Mouse (Mus musculus) macrophage (primary cell): ENCODE data around the gene Hs6st3. TPM values are rescaled to one million over a fixed set of nuclear protein-coding genes. Genes with fewer than 3 reads are reported as not detected.
"Not testable (repeated sequence)": the region's sequence is repeated elsewhere in the genome, so short reads cannot be mapped to it uniquely, and the experiment has no call there.

Experiments
- H3K27ac ChIP-seq: fragments of 350-480 bp; formaldehyde crosslinking; 2 replicates; pipeline ENCODE4 v1.9.0; 2021
- H3K36me3 ChIP-seq: fragments of 350-480 bp; formaldehyde crosslinking; 2 replicates; pipeline ENCODE4 v1.9.0; 2021; ENCODE audit errors: inconsistent target
- H3K4me3 ChIP-seq: fragments of 350-480 bp; formaldehyde crosslinking; 2 replicates; pipeline ENCODE4 v1.9.0; 2021; ENCODE audit errors: inconsistent target
- H3K79me2 ChIP-seq: fragments of 350-480 bp; formaldehyde crosslinking; 2 replicates; pipeline ENCODE4 v1.9.0; 2021; ENCODE audit errors: inconsistent target
- WGBS: methylation state at CpG from one replicate; pipeline ENCODE4 v1.1.7; 2026; ENCODE audit warnings: inconsistent platforms; ENCODE audit not compliant: missing documents; 5-methylcytosine and 5-hydroxymethylcytosine counted together
- polyA plus RNA-seq: library from polyadenylated mRNA; stranded (reverse); fragments of 250-400 nt; gene quantifications from 3 replicates; pipeline ENCODE4 v1.2.4, GENCODE M21; 2018; ENCODE audit warnings: inconsistent platforms

Gene Hs6st3
- polyA plus RNA-seq, 1 experiment from 2014 or later = not detected

- no peaks in the 10 kb centered on the region for H3K79me2 ChIP-seq
- 96% methylated on average over 2 of the region's 2 CpGs for WGBS
- no peak overlapping the region for H3K4me3 ChIP-seq
- no peak overlapping the region for H3K27ac ChIP-seq
- H3K36me3 ChIP-seq = no peaks in the 10 kb centered on the region
Observed at GRCm38 (mm10) chr14:119153088-119153487, 14.9 kb downstream of the Hs6st3 start.

DNA sequence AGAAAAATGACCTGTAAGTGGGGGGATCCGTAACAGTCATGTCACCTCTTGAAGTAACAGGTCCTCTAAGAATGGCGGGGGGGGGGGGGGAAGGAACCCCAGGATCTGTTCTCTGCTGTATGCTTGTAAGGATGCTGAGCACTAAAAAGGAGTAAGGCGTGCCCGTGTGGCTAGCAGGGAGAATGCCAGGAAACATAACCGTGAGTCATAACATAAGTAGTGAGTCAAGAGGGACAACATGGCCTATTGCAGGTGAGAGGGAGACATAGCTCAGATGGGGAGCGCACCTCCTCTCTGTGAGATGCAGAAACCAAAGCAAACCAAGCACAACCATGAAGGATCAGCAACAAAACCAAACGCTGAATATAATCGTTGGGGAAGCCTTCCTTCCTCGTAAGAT lies 55.8 kb downstream of the Hs6st3 start:
- Histone ChIP-seq H3K79me2 (no peaks in the 10 kb centered on the region), H3K4me3 (no peak overlapping the region), H3K27ac (no peak overlapping the region), H3K36me3 (no peaks in the 10 kb centered on the region)
- 91% methylated on average over 9 of the region's 9 CpGs for WGBS

DNA sequence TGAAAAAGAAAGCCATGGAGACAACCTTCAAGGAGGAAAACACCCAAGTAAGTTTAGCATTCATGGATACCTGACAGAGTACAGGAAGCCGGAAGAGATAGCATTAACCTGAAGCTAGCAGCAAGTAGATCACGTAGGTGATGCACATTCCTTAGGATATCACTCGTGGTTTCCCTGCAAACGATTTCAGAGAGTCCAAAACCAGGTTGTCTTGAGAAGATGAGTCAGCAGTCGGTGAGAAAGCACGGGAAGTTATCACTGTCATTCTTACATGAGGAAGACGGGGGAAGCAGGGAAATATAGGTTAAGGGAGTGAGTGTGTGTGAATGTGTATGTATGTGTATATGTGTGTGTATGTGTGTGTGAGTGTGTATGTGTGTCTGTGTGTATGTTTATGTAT lies 65.4 kb downstream of the Hs6st3 start:
- Histone ChIP-seq H3K79me2 (no peaks in the 10 kb centered on the region), H3K36me3 (no peaks in the 10 kb centered on the region), H3K27ac (no peak overlapping the region), H3K4me3 (no peak overlapping the region)
- WGBS = 81% methylated on average over 7 of the region's 7 CpGs

DNA sequence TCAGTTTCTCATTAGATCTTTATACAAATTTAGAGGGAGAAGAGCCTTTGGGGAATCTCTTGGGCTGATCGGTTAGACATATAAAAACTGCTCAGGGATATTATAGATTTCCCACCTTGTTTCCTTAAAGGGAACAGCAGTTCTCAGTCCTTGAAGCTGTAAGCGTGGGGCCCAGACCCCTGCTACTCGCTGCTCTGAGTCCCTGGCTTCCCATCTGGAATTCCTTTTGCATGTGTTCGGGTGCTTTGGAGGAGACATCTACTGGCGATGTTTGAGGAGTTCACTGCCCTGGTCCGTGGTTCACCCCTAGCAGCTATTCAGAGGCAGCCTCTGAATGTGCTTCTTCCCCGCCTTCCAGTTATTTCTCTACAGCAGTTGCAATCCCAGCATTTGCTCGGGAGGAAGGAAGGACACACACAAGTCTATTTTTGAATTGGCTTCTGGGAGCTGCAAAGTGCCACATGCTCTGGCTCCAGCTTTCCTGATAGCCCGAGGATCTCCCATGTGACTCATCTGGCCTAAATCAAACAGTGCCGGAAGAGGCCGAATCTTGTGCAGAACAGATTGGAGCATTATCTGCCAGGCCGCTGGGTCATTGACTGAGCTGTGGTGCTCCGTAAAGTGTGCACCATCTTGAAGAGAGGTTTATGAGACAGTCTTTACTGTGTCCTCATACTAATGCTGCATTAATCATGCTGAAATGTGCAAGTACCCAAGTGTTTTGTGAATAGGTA lies 77.6 kb downstream of the Hs6st3 start:
- no peaks in the 10 kb centered on the region for H3K36me3 ChIP-seq
- no peak overlapping the region for H3K27ac ChIP-seq
- no peaks in the 10 kb centered on the region for H3K79me2 ChIP-seq
- WGBS = 87% methylated on average over 13 of the region's 13 CpGs
- no peak overlapping the region for H3K4me3 ChIP-seq

- Histone ChIP-seq H3K36me3 (no peaks in the 10 kb centered on the region), H3K4me3 (no peak overlapping the region), H3K79me2 (no peaks in the 10 kb centered on the region), H3K27ac (no peak overlapping the region)
- 82% methylated on average over 3 of the region's 3 CpGs for WGBS
Observed at GRCm38 (mm10) chr14:119227709-119228338, 89.7 kb downstream of the Hs6st3 start.

DNA sequence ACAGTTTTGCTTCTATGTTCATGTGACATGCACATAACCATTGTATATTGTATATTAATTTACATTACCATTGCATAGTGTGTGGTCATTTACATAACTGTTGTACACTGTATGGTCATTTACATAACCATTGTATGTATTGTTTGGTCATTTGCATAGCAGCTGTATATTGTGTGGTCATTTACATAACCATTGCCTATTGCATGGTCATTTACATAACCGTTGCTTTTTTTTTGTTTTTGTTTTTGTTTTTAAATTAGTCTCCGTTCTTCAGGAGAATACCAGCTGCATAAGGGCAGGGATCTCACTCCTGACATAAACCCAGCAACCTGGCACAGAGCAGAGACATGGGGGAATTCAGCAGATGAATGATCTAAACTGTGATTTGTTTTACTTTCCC lies 95.5 kb downstream of the Hs6st3 start:
- WGBS = 88% methylated on average over 2 of the region's 2 CpGs
- H3K27ac ChIP-seq = no peak overlapping the region
- H3K36me3 ChIP-seq = no peaks in the 10 kb centered on the region
- H3K79me2 ChIP-seq = no peaks in the 10 kb centered on the region
- no peak overlapping the region for H3K4me3 ChIP-seq

- H3K4me3 ChIP-seq = no peak overlapping the region
- H3K36me3 ChIP-seq = no peaks in the 10 kb centered on the region
- H3K27ac ChIP-seq = no peak overlapping the region
- 94% methylated on average over 6 of the region's 6 CpGs for WGBS
- no peaks in the 10 kb centered on the region for H3K79me2 ChIP-seq
Observed at GRCm38 (mm10) chr14:119247131-119247530, 109.0 kb downstream of the Hs6st3 start.

DNA sequence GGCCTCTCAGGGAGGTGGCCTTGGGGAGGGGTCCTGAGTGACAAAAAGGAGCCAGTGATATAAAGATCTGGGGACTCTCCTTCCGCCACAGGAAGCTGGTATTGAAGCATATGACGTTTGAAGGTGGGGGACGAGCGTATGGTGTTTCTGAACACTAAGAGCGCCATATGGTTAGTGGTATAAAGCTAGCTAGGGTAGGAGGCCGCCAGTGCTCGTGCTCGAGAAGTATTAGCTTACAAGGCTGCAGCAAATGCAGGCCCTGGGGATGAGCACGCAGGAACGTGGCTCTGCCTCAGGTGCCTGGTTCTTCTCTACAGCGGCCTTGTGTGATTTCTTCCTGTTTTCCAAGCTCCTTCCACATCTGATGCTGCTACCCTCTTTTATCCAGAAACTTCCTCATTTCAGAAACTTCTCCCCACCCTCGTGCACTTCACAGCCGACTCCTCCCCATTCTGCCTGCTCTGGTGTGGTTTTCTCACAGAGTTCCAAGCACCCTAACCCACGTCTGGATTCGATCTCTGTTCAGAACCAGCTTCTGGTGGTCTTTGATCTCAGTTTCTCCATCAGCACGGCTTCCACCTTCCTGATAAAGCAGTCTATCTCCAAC lies 110.0 kb downstream of the Hs6st3 start:
- WGBS = 53% methylated on average over 16 of the region's 16 CpGs

GRCm38 (mm10) chr14:119250353-119250752 lies 112.2 kb downstream of the Hs6st3 start:
- WGBS = 87% methylated on average over 10 of the region's 10 CpGs
- Histone ChIP-seq H3K4me3 (no peak overlapping the region), H3K79me2 (no peaks in the 10 kb centered on the region), H3K27ac (no peak overlapping the region), H3K36me3 (no peaks in the 10 kb centered on the region)

More for the DNA sequence above, 110.0 kb downstream of the Hs6st3 start:
- Histone ChIP-seq H3K4me3 (no peak overlapping the region), H3K79me2 (no peaks in the 10 kb centered on the region), H3K27ac (no peak overlapping the region), H3K36me3 (no peaks in the 10 kb centered on the region)

DNA sequence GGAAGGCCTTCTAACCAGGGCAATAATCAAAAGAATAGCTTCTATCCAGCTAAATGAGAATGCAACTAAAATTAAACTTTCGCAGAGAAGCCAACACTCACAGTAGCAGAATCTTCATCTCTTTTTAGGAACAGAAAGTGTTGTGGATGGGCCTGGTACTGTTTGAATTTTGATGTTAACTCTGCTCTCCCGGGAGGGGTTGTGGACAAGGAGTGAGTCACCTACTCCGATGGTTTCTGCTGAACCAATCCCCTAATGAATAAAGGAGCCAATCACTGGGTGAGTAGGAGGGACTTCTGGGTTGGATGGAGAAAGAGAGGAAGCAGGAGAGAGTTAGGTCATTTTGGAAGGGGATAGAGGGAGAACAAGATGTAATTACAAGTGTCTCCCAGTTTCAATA lies 117.3 kb downstream of the Hs6st3 start:
- no peak overlapping the region for H3K27ac ChIP-seq
- no peak overlapping the region for H3K4me3 ChIP-seq
- H3K79me2 ChIP-seq = no peaks in the 10 kb centered on the region
- 77% methylated on average over 3 of the region's 3 CpGs for WGBS
- no peaks in the 10 kb centered on the region for H3K36me3 ChIP-seq

DNA sequence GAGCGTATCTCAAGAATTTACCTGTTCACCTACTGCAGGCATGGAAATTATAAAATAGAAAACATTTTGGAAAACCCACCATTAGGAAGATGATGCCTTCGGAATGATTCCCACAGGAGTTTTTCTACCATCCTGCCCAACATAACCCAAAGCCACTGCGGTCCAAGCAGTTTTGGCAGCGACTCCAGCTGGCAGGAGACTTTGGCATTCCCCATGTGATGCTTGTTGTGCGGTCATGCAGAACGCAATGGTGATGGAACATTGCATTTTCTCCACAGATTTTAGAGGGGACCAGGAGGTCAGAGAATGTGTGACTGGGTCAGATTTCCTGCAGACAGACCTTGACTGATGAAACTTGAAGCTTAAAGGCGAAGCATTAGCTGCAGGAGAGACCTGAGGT lies 118.9 kb downstream of the Hs6st3 start:
- Histone ChIP-seq H3K27ac (no peak overlapping the region), H3K4me3 (no peak overlapping the region), H3K79me2 (no peaks in the 10 kb centered on the region), H3K36me3 (no peaks in the 10 kb centered on the region)
- WGBS = 88% methylated on average over 7 of the region's 7 CpGs

DNA sequence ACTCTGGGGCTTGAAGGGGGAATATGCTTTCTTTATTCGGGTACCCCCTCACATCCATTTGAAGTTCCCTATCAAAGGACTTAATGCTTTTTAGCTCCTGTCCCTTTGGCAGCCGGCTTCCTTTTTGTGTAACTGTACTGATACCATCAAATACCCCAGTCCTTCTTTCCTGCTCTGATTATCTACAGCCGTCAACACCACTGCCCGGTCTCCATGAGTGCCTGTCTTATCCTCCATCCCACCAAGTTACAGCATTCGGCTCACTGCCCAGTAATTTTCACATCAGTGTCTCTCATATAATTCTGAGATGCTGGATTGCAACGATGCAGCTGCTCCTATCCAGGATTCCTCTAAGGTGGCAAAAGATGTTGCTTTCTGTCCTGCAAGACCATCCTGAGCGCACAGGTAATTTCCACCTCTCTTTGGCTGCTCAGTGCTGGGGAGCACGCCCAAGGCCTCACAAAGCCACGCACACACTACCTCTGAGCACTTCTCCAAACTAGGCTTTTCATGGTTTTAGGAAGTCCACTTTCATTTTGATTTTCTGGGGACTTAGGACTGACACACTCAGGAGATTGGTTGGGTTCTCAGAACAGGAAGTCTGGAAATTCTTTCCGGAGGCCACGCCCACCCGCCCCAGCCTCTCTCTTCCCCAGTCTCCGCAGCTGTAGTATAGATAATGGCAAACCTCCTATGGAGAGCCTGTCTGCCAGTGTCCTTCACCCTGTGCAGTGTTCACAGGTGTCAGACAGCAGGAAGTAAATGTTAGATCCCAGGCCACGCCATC lies 122.2 kb downstream of the Hs6st3 start:
- Histone ChIP-seq H3K79me2 (no peaks in the 10 kb centered on the region), H3K36me3 (no peaks in the 10 kb centered on the region), H3K27ac (no peak overlapping the region), H3K4me3 (no peak overlapping the region)
- WGBS = 60% methylated on average over 13 of the region's 14 CpGs

DNA sequence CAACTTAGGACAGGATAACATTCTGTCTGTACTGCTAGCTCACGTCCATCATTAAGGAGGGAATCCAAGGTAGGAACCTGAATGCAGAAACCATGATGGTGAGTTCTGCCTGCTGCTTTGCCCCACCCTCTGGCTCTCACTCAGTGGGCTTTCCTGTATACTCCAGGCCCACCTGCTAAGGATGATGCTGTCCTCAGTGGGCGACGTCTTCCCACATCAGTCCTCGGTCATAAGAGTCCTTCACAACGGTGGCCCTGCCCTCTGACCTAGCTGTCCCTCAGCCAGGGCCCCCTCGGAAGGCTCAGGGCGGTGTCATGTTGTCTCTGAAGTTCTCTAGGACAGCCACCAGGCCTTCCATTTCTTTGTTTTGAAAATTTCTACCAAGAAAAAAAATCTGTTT lies 128.2 kb downstream of the Hs6st3 start:
- 96% methylated on average over 7 of the region's 7 CpGs for WGBS
- Histone ChIP-seq H3K4me3 (no peak overlapping the region), H3K27ac (no peak overlapping the region), H3K36me3 (no peaks in the 10 kb centered on the region), H3K79me2 (no peaks in the 10 kb centered on the region)

GRCm38 (mm10) chr14:119273088-119273487 lies 134.9 kb downstream of the Hs6st3 start:
- Histone ChIP-seq H3K79me2 (no peaks in the 10 kb centered on the region), H3K4me3 (no peak overlapping the region), H3K27ac (no peak overlapping the region), H3K36me3 (no peaks in the 10 kb centered on the region)
- WGBS = 12% methylated on average over 6 of the region's 7 CpGs

DNA sequence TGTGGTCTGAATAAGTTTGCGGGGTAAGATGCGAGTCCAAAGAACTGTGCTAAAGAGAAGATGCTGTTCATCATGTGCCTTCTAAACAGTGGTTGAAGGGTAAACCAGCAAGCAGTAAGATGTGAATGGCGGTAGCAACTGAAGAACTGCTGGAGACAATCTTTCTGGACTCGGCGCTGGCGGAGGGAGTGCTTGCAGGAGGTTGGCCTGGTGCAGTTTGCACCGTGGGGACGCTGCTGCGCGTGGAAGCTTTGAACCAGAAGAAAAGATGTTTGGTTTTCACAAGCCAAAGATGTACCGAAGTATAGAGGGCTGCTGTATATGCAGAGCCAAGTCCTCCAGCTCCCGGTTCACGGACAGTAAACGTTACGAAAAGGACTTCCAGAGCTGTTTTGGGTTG lies 140.0 kb downstream of the Hs6st3 start:
- H3K36me3 ChIP-seq, H3K4me3 ChIP-seq, H3K79me2 ChIP-seq, H3K27ac ChIP-seq: not testable (repeated sequence)
- WGBS = 97% methylated on average over 3 of the region's 15 CpGs
